Mouse (Mus musculus): Measurements from ENCODE around the gene Sh3gl2. TPM values are rescaled to one million over a fixed set of nuclear protein-coding genes. Genes with fewer than 3 reads are reported as not detected.

The Sh3gl2 gene
- polyA plus RNA-seq, 1 experiment from 2014 or later, result 14.8 TPM

- Histone ChIP-seq H3K27ac (ENCODE audit: low read depth, low read length) (no peak overlapping the region), H3K4me1 (ENCODE audit: control insufficient read depth, insufficient read depth, low read length) (no peaks in the 10 kb centered on the region), H3K9ac (ENCODE audit: low read length) (no peak overlapping the region), H3K4me3 (ENCODE audit: low read depth, low read length) (no peak overlapping the region), H3K9me3 (ENCODE audit: control insufficient read depth, low read length) (no peaks in the 10 kb centered on the region), H3K4me2 (ENCODE audit: low read depth) (no peak overlapping the region), H3K36me3 (ENCODE audit: control insufficient read depth, insufficient read depth, low read length) (no peaks in the 10 kb centered on the region), H3K27me3 (ENCODE audit: control insufficient read depth, insufficient read depth, low read length) (no peaks in the 10 kb centered on the region)
- no peak for DNase-seq (ENCODE audit: low spot score)
- no peak for ATAC-seq (ENCODE audit: insufficient read depth, low FRiP score, low TSS enrichment)
These were observed 389.2 kb downstream of the Sh3gl2 start for GRCm38 (mm10) chr4:85594159-85594558.

GRCm38 (mm10) chr4:85613331-85613730 lies 408.4 kb downstream of the Sh3gl2 start:
- H3K4me3 ChIP-seq (ENCODE audit: low read depth, low read length), result no peak overlapping the region
- no peaks in the 10 kb centered on the region for H3K4me1 ChIP-seq (ENCODE audit: control insufficient read depth, insufficient read depth, low read length)
- no peaks in the 10 kb centered on the region for H3K27me3 ChIP-seq (ENCODE audit: control insufficient read depth, insufficient read depth, low read length)
- no peak overlapping the region for H3K4me2 ChIP-seq (ENCODE audit: low read depth)
- ATAC-seq (ENCODE audit: insufficient read depth, low FRiP score, low TSS enrichment) (no peak), DNase-seq (ENCODE audit: low spot score) (no peak)
- H3K27ac ChIP-seq (ENCODE audit: low read depth, low read length), result no peak overlapping the region
- no peaks in the 10 kb centered on the region for H3K36me3 ChIP-seq (ENCODE audit: control insufficient read depth, insufficient read depth, low read length)
- H3K9me3 ChIP-seq (ENCODE audit: control insufficient read depth, low read length), result no peaks in the 10 kb centered on the region
- 83% methylated on average over 3 of the region's 3 CpGs for WGBS
- H3K9ac ChIP-seq (ENCODE audit: low read length), result no peak overlapping the region

GRCm38 (mm10) chr4:85618746-85619145 lies 413.8 kb downstream of the Sh3gl2 start:
- Histone ChIP-seq H3K9me3 (ENCODE audit: control insufficient read depth, low read length) (no peaks in the 10 kb centered on the region), H3K27me3 (ENCODE audit: control insufficient read depth, insufficient read depth, low read length) (no peaks in the 10 kb centered on the region), H3K36me3 (ENCODE audit: control insufficient read depth, insufficient read depth, low read length) (no peaks in the 10 kb centered on the region), H3K4me2 (ENCODE audit: low read depth) (no peak overlapping the region), H3K4me1 (ENCODE audit: control insufficient read depth, insufficient read depth, low read length) (no peaks in the 10 kb centered on the region), H3K9ac (ENCODE audit: low read length) (no peak overlapping the region), H3K27ac (ENCODE audit: low read depth, low read length) (no peak overlapping the region), H3K4me3 (ENCODE audit: low read depth, low read length) (no peak overlapping the region)
- WGBS, result 86% methylated on average over 5 of the region's 5 CpGs
- ATAC-seq (ENCODE audit: insufficient read depth, low FRiP score, low TSS enrichment) (no peak), DNase-seq (ENCODE audit: low spot score) (no peak)

- H3K9me3 ChIP-seq (ENCODE audit: control insufficient read depth, low read length), result no peaks in the 10 kb centered on the region
- 85% methylated on average over 3 of the region's 3 CpGs for WGBS
- no peaks in the 10 kb centered on the region for H3K4me1 ChIP-seq (ENCODE audit: control insufficient read depth, insufficient read depth, low read length)
- no peak overlapping the region for H3K4me3 ChIP-seq (ENCODE audit: low read depth, low read length)
- H3K27ac ChIP-seq (ENCODE audit: low read depth, low read length), result no peak overlapping the region
- no peak overlapping the region for H3K9ac ChIP-seq (ENCODE audit: low read length)
- no peaks in the 10 kb centered on the region for H3K27me3 ChIP-seq (ENCODE audit: control insufficient read depth, insufficient read depth, low read length)
- DNase-seq (ENCODE audit: low spot score) (no peak), ATAC-seq (ENCODE audit: insufficient read depth, low FRiP score, low TSS enrichment) (no peak)
- no peaks in the 10 kb centered on the region for H3K36me3 ChIP-seq (ENCODE audit: control insufficient read depth, insufficient read depth, low read length)
- H3K4me2 ChIP-seq (ENCODE audit: low read depth), result no peak overlapping the region
These were observed 414.3 kb downstream of the Sh3gl2 start for GRCm38 (mm10) chr4:85619261-85619660.

GRCm38 (mm10) chr4:85629381-85629780 lies 424.5 kb downstream of the Sh3gl2 start:
- Histone ChIP-seq H3K4me2 (ENCODE audit: low read depth) (no peak overlapping the region), H3K9me3 (ENCODE audit: control insufficient read depth, low read length) (no peaks in the 10 kb centered on the region), H3K36me3 (ENCODE audit: control insufficient read depth, insufficient read depth, low read length) (no peaks in the 10 kb centered on the region), H3K9ac (ENCODE audit: low read length) (no peak overlapping the region), H3K27ac (ENCODE audit: low read depth, low read length) (no peak overlapping the region), H3K4me1 (ENCODE audit: control insufficient read depth, insufficient read depth, low read length) (no peaks in the 10 kb centered on the region), H3K27me3 (ENCODE audit: control insufficient read depth, insufficient read depth, low read length) (no peaks in the 10 kb centered on the region), H3K4me3 (ENCODE audit: low read depth, low read length) (no peak overlapping the region)
- WGBS, result 94% methylated on average over 7 of the region's 7 CpGs
- DNase-seq (ENCODE audit: low spot score) (no peak), ATAC-seq (ENCODE audit: insufficient read depth, low FRiP score, low TSS enrichment) (no peak)

GRCm38 (mm10) chr4:85669271-85669670 lies 464.3 kb downstream of the Sh3gl2 start:
- H3K4me3 ChIP-seq (ENCODE audit: low read depth, low read length), result no peak overlapping the region
- no peak for DNase-seq (ENCODE audit: low spot score)
- H3K9ac ChIP-seq (ENCODE audit: low read length), result no peak overlapping the region
- no peak overlapping the region for H3K27ac ChIP-seq (ENCODE audit: low read depth, low read length)
- no peak for ATAC-seq (ENCODE audit: insufficient read depth, low FRiP score, low TSS enrichment)
- no peak overlapping the region for H3K4me2 ChIP-seq (ENCODE audit: low read depth)
- 76% methylated on average over 5 of the region's 5 CpGs for WGBS
- H3K4me1 ChIP-seq (ENCODE audit: control insufficient read depth, insufficient read depth, low read length), result no peaks in the 10 kb centered on the region
- H3K9me3 ChIP-seq (ENCODE audit: control insufficient read depth, low read length), result no peaks in the 10 kb centered on the region
- no peaks in the 10 kb centered on the region for H3K27me3 ChIP-seq (ENCODE audit: control insufficient read depth, insufficient read depth, low read length)
- no peaks in the 10 kb centered on the region for H3K36me3 ChIP-seq (ENCODE audit: control insufficient read depth, insufficient read depth, low read length)

- WGBS, result 46% methylated on average over 1 of the region's 1 CpGs
- no peak overlapping the region for H3K27ac ChIP-seq (ENCODE audit: low read depth, low read length)
- H3K9me3 ChIP-seq (ENCODE audit: control insufficient read depth, low read length), result no peaks in the 10 kb centered on the region
- no peak overlapping the region for H3K9ac ChIP-seq (ENCODE audit: low read length)
- ATAC-seq (ENCODE audit: insufficient read depth, low FRiP score, low TSS enrichment) (no peak), DNase-seq (ENCODE audit: low spot score) (no peak)
- no peak overlapping the region for H3K4me3 ChIP-seq (ENCODE audit: low read depth, low read length)
- no peak overlapping the region for H3K4me2 ChIP-seq (ENCODE audit: low read depth)
- H3K27me3 ChIP-seq (ENCODE audit: control insufficient read depth, insufficient read depth, low read length), result no peaks in the 10 kb centered on the region
- H3K4me1 ChIP-seq (ENCODE audit: control insufficient read depth, insufficient read depth, low read length), result no peaks in the 10 kb centered on the region
- H3K36me3 ChIP-seq (ENCODE audit: control insufficient read depth, insufficient read depth, low read length), result no peaks in the 10 kb centered on the region
These were observed 464.8 kb downstream of the Sh3gl2 start for GRCm38 (mm10) chr4:85669735-85670134.

- ATAC-seq (ENCODE audit: insufficient read depth, low FRiP score, low TSS enrichment), result no peak
- Histone ChIP-seq H3K4me1 (ENCODE audit: control insufficient read depth, insufficient read depth, low read length) (no peaks in the 10 kb centered on the region), H3K27ac (ENCODE audit: low read depth, low read length) (no peak overlapping the region), H3K4me3 (ENCODE audit: low read depth, low read length) (no peak overlapping the region), H3K36me3 (ENCODE audit: control insufficient read depth, insufficient read depth, low read length) (no peaks in the 10 kb centered on the region), H3K27me3 (ENCODE audit: control insufficient read depth, insufficient read depth, low read length) (no peaks in the 10 kb centered on the region), H3K9me3 (ENCODE audit: control insufficient read depth, low read length) (no peaks in the 10 kb centered on the region), H3K4me2 (ENCODE audit: low read depth) (no peak overlapping the region), H3K9ac (ENCODE audit: low read length) (no peak overlapping the region)
- no peak for DNase-seq (ENCODE audit: low spot score)
- 46% methylated on average over 4 of the region's 4 CpGs for WGBS
These were observed 467.4 kb downstream of the Sh3gl2 start for GRCm38 (mm10) chr4:85672290-85672689.

GRCm38 (mm10) chr4:85677621-85678020 lies 472.7 kb downstream of the Sh3gl2 start:
- no peak overlapping the region for H3K27ac ChIP-seq (ENCODE audit: low read depth, low read length)
- no peak overlapping the region for H3K4me3 ChIP-seq (ENCODE audit: low read depth, low read length)
- no peaks in the 10 kb centered on the region for H3K27me3 ChIP-seq (ENCODE audit: control insufficient read depth, insufficient read depth, low read length)
- no peak overlapping the region for H3K4me2 ChIP-seq (ENCODE audit: low read depth)
- H3K9ac ChIP-seq (ENCODE audit: low read length), result no peak overlapping the region
- no peaks in the 10 kb centered on the region for H3K36me3 ChIP-seq (ENCODE audit: control insufficient read depth, insufficient read depth, low read length)
- ATAC-seq (ENCODE audit: insufficient read depth, low FRiP score, low TSS enrichment) (no peak), DNase-seq (ENCODE audit: low spot score) (no peak)
- H3K9me3 ChIP-seq (ENCODE audit: control insufficient read depth, low read length), result no peaks in the 10 kb centered on the region
- no peaks in the 10 kb centered on the region for H3K4me1 ChIP-seq (ENCODE audit: control insufficient read depth, insufficient read depth, low read length)
- 64% methylated on average over 1 of the region's 1 CpGs for WGBS

Measured in neural tube, embryonic 11.5 days (tissue).